Mouse (Mus musculus): ENCODE measurements around the gene Ifna6. TPM values are rescaled to one million over a fixed set of nuclear protein-coding genes. Genes with fewer than 3 reads are reported as not detected.
A peak's percentile ranks its signal among the peaks of the same experiment; 100 is the strongest.
"Not testable (repeated sequence)": the region's sequence is repeated elsewhere in the genome, so short reads cannot be mapped to it uniquely, and the experiment has no call there.

The Ifna6 gene
- total RNA-seq (2021): not detected
- long read RNA-seq, experiment 1: 0 reads
- long read RNA-seq, experiment 2: 0 reads

DNA sequence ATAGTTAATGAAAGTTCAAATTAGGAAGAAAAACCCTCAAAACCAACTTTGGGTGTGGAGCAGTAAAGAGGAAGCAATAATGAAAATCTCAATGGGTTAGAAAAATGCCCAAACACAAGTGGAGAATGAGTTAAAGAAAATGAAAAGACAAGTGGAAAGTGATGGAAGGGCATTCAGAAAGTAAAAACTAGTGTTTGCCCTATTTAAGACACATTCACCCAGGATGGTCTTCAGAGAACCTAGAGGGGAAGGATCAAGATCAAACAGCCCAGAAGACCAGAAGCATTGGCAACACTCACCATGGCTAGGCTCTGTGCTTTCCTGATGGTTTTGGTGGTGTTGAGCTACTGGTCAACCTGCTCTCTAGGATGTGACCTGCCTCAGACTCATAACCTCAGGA lies at the start of gene Ifna6:
TSS of gene Ifna6 (plus strand) at position 301 of the 400 bp plus-strand sequence.
- DNase-seq: not testable (repeated sequence)

DNA sequence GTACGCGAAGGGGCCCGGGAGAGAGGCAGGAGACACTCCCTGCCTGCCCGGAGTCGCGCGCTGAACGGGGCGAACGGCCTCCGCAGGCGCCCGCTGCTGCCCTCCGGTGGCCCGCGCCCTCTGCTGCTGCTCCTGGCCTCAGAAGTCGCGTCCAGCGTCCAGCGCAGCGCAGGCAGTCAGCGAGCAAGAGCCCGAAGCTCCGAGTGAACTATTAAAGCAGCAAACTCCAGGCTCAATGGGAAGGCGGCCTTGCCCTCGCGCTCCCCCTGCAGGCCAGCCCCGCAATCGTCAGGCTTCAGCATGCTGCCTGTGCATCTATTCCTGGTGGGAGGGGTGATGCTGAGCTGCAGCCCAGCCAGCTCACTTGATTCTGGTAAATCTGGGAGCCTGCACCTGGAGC lies 47.7 kb upstream of the Ifna6 start, which contains the start of gene Gm13272:
TSS of gene Gm13272 (plus strand) at position 301 of the 400 bp plus-strand sequence.
- DNase-seq: not testable (repeated sequence)

DNA sequence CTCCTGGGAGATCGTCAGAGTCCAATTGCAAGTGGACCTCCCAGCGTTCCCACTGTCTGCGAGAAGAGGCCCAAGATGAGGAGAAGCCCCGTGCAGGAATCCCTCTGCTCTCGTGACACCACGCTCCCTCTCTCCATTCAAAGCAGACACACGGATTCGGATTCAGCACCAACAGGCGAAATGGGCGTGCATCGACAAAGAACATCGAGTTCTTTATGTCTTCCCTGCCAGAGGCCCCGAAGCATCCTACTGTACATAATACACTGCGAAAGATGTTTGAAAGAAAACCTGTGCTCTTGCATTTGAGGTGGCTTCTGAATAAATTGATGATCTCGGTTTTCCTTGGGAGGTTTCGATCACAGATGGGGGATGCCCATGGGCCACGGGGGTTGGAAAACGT lies 46.9 kb upstream of the Ifna6 start:
- not testable (repeated sequence) for DNase-seq

DNA sequence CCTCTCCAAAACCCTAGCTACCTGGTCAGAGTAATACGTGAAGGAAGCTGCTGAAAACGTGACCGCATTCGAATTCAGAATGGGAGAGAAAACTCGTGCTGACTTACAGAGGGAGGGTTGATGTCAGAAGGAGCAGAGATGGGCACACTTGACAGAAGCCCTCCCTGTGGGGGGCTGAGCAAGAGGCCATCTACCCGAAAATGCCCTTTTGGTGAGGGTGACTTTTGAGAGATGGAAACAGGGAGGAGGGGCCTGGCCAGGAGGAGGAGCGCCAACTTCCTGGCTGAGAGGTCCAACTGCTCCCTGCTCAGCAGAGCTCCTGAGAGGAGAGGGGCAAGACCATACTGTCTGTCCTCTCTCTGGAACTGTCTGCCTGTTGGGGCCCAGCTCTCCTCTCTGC lies 45.4 kb upstream of the Ifna6 start, which contains the start of gene Ifnz:
TSS of gene Ifnz (plus strand) at position 301 of the 400 bp plus-strand sequence.
- not testable (repeated sequence) for DNase-seq

- not testable (repeated sequence) for DNase-seq
Measured at GRCm38 (mm10) chr4:88782335-88782734, 44.9 kb upstream of the Ifna6 start.

DNA sequence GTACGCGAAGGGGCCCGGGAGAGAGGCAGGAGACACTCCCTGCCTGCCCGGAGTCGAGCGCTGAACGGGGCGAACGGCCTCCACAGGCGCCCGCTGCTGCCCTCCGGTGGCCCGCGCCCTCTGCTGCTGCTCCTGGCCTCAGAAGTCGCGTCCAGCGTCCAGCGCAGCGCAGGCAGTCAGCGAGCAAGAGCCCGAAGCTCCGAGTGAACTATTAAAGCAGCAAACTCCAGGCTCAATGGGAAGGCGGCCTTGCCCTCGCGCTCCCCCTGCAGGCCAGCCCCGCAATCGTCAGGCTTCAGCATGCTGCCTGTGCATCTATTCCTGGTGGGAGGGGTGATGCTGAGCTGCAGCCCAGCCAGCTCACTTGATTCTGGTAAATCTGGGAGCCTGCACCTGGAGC lies 41.8 kb upstream of the Ifna6 start, which contains the start of gene Gm13276:
TSS of gene Gm13276 (plus strand) at position 301 of the 400 bp plus-strand sequence.
- not testable (repeated sequence) for DNase-seq

GRCm38 (mm10) chr4:88788402-88788801 lies 38.8 kb upstream of the Ifna6 start, which contains the start of gene Gm13277:
Gm13277 (plus strand) TSS chr4:88788632.
- DNase-seq: peak; percentile 68

DNA sequence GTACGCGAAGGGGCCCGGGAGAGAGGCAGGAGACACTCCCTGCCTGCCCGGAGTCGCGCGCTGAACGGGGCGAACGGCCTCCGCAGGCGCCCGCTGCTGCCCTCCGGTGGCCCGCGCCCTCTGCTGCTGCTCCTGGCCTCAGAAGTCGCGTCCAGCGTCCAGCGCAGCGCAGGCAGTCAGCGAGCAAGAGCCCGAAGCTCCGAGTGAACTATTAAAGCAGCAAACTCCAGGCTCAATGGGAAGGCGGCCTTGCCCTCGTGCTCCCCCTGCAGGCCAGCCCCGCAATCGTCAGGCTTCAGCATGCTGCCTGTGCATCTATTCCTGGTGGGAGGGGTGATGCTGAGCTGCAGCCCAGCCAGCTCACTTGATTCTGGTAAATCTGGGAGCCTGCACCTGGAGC lies 36.0 kb upstream of the Ifna6 start, which contains the start of gene Gm13278:
TSS of gene Gm13278 (plus strand) at position 301 of the 400 bp plus-strand sequence.
- DNase-seq: not testable (repeated sequence)

- peak; percentile 39 for DNase-seq
Measured at GRCm38 (mm10) chr4:88793936-88794675, 33.1 kb upstream of the Ifna6 start, which contains the start of gene Gm13275. Gm13275 (plus strand) TSS chr4:88794487.

DNA sequence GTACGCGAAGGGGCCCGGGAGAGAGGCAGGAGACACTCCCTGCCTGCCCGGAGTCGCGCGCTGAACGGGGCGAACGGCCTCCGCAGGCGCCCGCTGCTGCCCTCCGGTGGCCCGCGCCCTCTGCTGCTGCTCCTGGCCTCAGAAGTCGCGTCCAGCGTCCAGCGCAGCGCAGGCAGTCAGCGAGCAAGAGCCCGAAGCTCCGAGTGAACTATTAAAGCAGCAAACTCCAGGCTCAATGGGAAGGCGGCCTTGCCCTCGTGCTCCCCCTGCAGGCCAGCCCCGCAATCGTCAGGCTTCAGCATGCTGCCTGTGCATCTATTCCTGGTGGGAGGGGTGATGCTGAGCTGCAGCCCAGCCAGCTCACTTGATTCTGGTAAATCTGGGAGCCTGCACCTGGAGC lies 30.1 kb upstream of the Ifna6 start, which contains the start of gene Gm13279:
TSS of gene Gm13279 (plus strand) at position 301 of the 400 bp plus-strand sequence.
- not testable (repeated sequence) for DNase-seq

DNA sequence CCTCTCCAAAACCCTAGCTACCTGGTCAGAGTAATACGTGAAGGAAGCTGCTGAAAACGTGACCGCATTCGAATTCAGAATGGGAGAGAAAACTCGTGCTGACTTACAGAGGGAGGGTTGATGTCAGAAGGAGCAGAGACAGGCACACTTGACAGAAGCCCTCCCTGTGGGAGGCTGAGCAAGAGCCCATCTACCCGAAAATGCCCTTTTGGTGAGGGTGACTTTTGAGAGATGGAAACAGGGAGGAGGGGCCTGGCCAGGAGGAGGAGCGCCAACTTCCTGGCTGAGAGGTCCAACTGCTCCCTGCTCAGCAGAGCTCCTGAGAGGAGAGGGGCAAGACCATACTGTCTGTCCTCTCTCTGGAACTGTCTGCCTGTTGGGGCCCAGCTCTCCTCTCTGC lies 27.9 kb upstream of the Ifna6 start, which contains the start of gene Gm13285:
TSS of gene Gm13285 (plus strand) at position 301 of the 400 bp plus-strand sequence.
- DNase-seq: not testable (repeated sequence)

- not testable (repeated sequence) for DNase-seq
Measured at GRCm38 (mm10) chr4:88802954-88803353, 24.3 kb upstream of the Ifna6 start, which contains the start of gene Gm13287. Gm13287 (plus strand) TSS chr4:88803254.

DNA sequence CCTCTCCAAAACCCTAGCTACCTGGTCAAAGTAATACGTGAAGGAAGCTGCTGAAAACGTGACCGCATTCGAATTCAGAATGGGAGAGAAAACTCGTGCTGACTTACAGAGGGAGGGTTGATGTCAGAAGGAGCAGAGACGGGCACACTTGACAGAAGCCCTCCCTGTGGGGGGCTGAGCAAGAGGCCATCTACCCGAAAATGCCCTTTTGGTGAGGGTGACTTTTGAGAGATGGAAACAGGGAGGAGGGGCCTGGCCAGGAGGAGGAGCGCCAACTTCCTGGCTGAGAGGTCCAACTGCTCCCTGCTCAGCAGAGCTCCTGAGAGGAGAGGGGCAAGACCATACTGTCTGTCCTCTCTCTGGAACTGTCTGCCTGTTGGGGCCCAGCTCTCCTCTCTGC lies 22.0 kb upstream of the Ifna6 start, which contains the start of gene Gm13288:
TSS of gene Gm13288 (plus strand) at position 301 of the 400 bp plus-strand sequence.
- DNase-seq: not testable (repeated sequence)

DNA sequence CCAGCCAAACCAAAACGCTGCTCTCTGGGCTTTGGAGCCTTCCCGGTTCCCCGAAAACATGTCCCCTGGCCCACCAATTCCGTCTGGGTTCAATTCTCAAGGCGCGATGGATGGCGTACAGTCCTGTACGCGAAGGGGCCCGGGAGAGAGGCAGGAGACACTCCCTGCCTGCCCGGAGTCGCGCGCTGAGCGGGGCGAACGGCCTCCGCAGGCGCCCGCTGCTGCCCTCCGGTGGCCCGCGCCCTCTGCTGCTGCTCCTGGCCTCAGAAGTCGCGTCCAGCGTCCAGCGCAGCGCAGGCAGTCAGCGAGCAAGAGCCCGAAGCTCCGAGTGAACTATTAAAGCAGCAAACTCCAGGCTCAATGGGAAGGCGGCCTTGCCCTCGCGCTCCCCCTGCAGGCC lies 21.5 kb upstream of the Ifna6 start:
- DNase-seq: peak; percentile 9

GRCm38 (mm10) chr4:88815928-88816327 lies 11.3 kb upstream of the Ifna6 start, which contains the start of gene Ifna7:
Ifna7 (plus strand) TSS chr4:88816228.
- no peak for DNase-seq

DNA sequence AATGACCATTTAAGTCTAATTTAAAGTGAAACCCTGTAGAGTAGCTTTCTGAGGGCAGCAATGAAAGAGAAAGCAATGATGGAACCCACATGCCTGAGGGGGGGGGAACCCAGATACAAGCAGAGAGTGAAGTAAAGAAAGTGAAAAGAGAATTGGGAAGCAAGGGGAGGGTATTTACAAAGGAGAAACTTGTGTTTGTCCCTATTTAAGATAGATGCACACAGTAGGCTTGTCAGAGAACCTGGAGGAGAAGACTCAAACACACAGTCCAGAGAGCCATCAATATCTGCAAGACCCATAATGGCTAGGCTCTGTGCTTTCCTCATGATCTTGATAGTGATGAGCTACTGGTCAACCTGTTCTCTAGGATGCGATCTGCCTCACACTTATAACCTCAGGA lies 7.6 kb upstream of the Ifna6 start, which contains the start of gene Ifna11:
TSS of gene Ifna11 (plus strand) at position 301 of the 400 bp plus-strand sequence.
- no peak for DNase-seq

DNA sequence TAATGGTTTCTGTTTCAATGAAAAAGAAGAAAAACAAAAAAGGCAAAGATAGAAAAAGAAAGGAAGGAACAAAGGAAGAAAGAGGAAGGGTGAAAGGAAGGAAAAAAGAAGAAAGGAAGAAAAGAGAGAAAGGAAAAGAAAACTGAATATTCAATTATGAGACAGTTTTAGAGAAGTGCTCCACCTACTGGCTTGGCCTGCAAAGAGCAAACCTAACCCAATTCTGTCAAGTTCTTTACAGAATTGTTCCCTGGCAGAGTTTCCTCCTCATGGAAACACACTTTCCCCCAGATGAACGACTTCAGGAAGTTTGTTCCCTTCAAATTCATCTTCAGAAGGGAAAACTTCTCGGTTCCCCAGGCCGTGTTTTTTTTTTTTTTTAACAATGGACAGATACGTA lies 4.2 kb upstream of the Ifna6 start:
- DNase-seq: no peak

- no peak for DNase-seq
Measured at GRCm38 (mm10) chr4:88830523-88830922, 3.3 kb downstream of the Ifna6 start.

DNA sequence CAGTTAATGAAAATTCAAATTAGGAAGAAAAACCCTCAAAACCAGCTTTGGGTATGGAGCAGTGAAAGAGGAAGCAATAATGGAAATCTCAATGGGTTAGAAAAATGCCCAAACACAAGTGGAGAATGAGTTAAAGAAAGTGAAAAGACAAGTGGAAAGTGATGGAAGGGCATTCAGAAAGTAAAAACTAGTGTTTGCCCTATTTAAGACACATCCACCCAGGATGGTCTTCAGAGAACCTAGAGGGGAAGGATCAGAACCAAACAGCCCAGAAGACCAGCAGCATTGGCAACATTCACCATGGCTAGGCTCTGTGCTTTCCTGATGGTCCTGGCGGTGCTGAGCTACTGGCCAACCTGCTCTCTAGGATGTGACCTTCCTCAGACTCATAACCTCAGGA lies 8.0 kb downstream of the Ifna6 start, which contains the start of gene Ifna5:
TSS of gene Ifna5 (plus strand) at position 301 of the 400 bp plus-strand sequence.
- DNase-seq: not testable (repeated sequence)

DNA sequence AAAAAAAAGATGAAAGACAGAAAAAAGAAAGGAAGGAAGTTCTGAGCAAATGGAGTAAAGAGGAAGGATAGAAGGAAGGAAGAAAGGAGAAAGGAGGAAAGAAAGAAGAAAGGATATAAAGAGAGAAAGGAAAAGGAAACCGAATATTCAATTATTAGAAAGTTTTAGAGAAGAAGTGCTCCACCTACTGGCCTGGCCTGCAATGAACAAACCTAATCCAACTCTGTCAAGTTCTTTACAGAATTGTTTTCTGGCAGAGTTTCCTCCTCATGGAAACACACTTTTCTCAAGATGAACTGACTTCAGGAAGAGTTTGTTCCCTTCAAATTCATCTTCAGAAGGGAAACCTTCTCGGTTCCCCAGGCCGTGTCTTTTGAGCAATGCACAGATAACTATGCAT lies 11.6 kb downstream of the Ifna6 start:
- no peak for DNase-seq

DNA sequence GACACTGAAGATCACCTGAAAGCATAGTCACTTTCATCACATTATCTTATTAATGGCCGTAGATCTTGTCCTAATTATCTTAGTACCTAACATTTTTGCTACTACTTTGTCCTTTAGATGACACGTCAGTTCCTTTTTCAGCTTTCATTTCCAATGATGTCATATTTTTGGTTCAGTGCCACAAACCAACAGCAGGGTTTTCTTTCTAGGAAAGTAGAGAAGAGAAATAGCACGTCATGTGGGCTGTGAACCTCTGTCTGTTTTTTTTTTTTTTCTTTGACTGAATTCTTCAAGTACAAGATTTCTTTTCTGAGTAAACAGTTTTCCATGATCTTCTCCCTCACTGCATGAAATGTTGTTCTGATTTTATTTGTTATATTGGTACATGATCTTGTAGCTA lies 12.8 kb downstream of the Ifna6 start:
- DNase-seq: no peak

DNA sequence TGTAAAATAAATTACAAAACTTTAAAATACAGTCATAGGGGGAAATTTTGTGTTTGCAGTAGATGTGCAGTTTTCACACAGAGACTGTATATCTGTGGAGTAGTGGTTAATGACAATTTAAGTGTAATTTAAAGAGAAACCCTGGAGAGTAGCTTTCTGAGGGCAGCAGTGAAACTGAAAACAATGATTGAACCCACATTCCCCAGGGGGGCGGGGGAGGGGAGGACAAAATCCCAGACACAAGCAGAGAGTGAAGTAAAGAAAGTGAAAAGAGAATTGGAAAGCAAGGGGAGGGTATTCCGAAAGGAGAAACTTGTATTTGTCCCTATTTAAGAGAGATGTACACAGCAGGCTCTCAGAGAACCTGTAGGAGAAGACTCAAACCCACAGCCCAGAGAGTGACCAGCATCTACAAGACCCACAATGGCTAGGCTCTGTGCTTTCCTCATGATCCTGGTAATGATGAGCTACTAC lies 14.3 kb downstream of the Ifna6 start, which contains the start of gene Ifna4:
TSS of gene Ifna4 (plus strand) at position 424 of the 474 bp plus-strand sequence.
- DNase-seq: no peak

Measured in gastrocnemius, postnatal 25 days (tissue).